Mouse (Mus musculus): Measurements from ENCODE around the gene Chd5. TPM values are rescaled to one million over a fixed set of nuclear protein-coding genes. Genes with fewer than 3 reads are reported as not detected.

The Chd5 gene
- total and polyA plus RNA-seq, 2 experiments from 2014 or later: 0.03 to 0.11 TPM

GRCm38 (mm10) chr4:152392627-152393026 is 54.2 kb downstream of the Chd5 start:
- H3K4me1 ChIP-seq (ENCODE audit: control insufficient read depth, insufficient read depth): no peaks in the 10 kb centered on the region
- H3K27ac ChIP-seq (ENCODE audit: low read depth): no peak overlapping the region
- no peak for TF ChIP-seq CTCF (IDR thresholded peaks at IDR 0.05; ENCODE audit: low read depth)
- TF ChIP-seq EP300 (IDR thresholded peaks at IDR 0.05; ENCODE audit: low read depth): no peak
- ATAC-seq (ENCODE audit: insufficient read depth, low read depth) (no peak), DNase-seq (ENCODE audit: low spot score) (no peak)
- no peaks in the 10 kb centered on the region for H3K27me3 ChIP-seq (ENCODE audit: control insufficient read depth, insufficient read depth, low read length)
- H3K4me3 ChIP-seq (ENCODE audit: low read depth, low read length): no peak overlapping the region
- no peak overlapping the region for H3K9ac ChIP-seq (replicated peaks; ENCODE audit: low read depth, low read length)
- no peaks in the 10 kb centered on the region for H3K36me3 ChIP-seq (replicated peaks; ENCODE audit: control insufficient read depth, insufficient read depth, low read length)
- no peaks in the 10 kb centered on the region for H3K9me3 ChIP-seq (replicated peaks; ENCODE audit: control insufficient read depth, low read length)
- 80% methylated on average over 17 of the region's 17 CpGs for WGBS
- no peak overlapping the region for H3K4me2 ChIP-seq (ENCODE audit: low read depth, low read length)

GRCm38 (mm10) chr4:152398926-152399325 is 60.5 kb downstream of the Chd5 start:
- ATAC-seq (ENCODE audit: insufficient read depth, low read depth) (no peak), DNase-seq (ENCODE audit: low spot score) (no peak)
- no peak for TF ChIP-seq EP300 (IDR thresholded peaks at IDR 0.05; ENCODE audit: low read depth)
- TF ChIP-seq CTCF (IDR thresholded peaks at IDR 0.05; ENCODE audit: low read depth): no peak
- Histone ChIP-seq H3K4me3 (ENCODE audit: low read depth, low read length) (no peak overlapping the region), H3K27me3 (ENCODE audit: control insufficient read depth, insufficient read depth, low read length) (no peaks in the 10 kb centered on the region), H3K4me1 (ENCODE audit: control insufficient read depth, insufficient read depth) (no peaks in the 10 kb centered on the region), H3K9me3 (replicated peaks; ENCODE audit: control insufficient read depth, low read length) (no peaks in the 10 kb centered on the region), H3K36me3 (replicated peaks; ENCODE audit: control insufficient read depth, insufficient read depth, low read length) (no peaks in the 10 kb centered on the region), H3K9ac (replicated peaks; ENCODE audit: low read depth, low read length) (no peak overlapping the region), H3K4me2 (ENCODE audit: low read depth, low read length) (no peak overlapping the region), H3K27ac (ENCODE audit: low read depth) (no peak overlapping the region)
- WGBS: 62% methylated on average over 3 of the region's 3 CpGs

DNA sequence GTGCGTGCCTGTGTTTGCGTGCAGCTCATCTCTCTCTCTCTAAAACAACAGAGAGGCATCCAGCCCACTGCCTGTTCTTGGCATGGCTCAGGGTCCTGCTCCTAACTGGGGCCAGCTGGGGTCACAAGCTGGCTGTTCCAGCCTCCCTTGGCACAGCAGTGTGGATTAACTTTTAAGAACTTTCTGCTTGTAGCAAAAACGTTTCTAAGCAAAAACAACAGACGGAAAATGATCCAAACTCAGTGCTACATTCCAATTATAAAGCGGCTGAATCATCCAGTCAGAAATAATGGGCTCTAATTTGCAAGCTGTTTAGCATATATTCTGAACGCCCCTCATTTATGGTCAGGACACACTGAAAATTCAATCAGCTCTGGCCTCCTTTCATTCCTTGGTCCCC is 66.7 kb downstream of the Chd5 start:
- H3K4me1 ChIP-seq (ENCODE audit: control insufficient read depth, insufficient read depth): no peaks in the 10 kb centered on the region
- 66% methylated on average over 6 of the region's 6 CpGs for WGBS
- no peak overlapping the region for H3K27ac ChIP-seq (ENCODE audit: low read depth)
- no peak overlapping the region for H3K4me3 ChIP-seq (ENCODE audit: low read depth, low read length)
- DNase-seq (ENCODE audit: low spot score): no peak
- no peak for ATAC-seq (ENCODE audit: insufficient read depth, low read depth)
- H3K27me3 ChIP-seq (ENCODE audit: control insufficient read depth, insufficient read depth, low read length): 0 out of 2 replicates have a peak, but pooled peaks cover 1% of the 10 kb centered on the region
- H3K4me2 ChIP-seq (ENCODE audit: low read depth, low read length): no peak overlapping the region
- no peaks in the 10 kb centered on the region for H3K36me3 ChIP-seq (replicated peaks; ENCODE audit: control insufficient read depth, insufficient read depth, low read length)
- H3K9me3 ChIP-seq (replicated peaks; ENCODE audit: control insufficient read depth, low read length): no peaks in the 10 kb centered on the region
- H3K9ac ChIP-seq (replicated peaks; ENCODE audit: low read depth, low read length): no peak overlapping the region
- no peak for TF ChIP-seq CTCF (IDR thresholded peaks at IDR 0.05; ENCODE audit: low read depth)
- TF ChIP-seq EP300 (IDR thresholded peaks at IDR 0.05; ENCODE audit: low read depth): no peak

DNA sequence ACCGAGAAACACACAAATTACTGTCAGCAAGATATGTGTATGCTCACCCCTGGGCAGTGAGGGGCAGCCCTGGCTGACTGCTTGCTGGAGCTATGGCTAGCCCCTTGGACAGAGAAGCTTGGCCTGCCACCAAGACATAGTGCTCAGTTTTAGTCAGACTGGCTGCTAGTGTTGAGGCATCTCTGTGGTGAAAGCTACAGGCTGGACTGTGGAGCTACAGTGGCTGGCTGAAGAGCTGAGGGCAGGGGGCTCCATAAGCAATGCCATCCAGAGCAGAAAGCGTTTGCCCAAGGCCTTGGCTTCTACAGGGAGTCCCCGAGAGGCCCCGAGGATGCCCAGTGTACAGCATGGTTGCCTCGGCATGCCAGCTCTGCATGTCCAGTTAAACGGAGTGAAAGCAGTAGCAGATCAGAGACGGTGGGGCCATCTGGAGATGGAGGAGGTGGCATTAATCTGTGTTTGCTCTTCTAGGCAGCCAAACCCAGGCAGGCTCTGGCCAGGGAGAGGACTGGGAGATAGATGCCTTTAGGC is 67.3 kb downstream of the Chd5 start:
- Histone ChIP-seq H3K36me3 (replicated peaks; ENCODE audit: control insufficient read depth, insufficient read depth, low read length) (no peaks in the 10 kb centered on the region), H3K4me1 (ENCODE audit: control insufficient read depth, insufficient read depth) (no peaks in the 10 kb centered on the region), H3K27me3 (ENCODE audit: control insufficient read depth, insufficient read depth, low read length) (0 out of 2 replicates have a peak, but pooled peaks cover 3% of the 10 kb centered on the region), H3K27ac (ENCODE audit: low read depth) (no peak overlapping the region), H3K4me3 (ENCODE audit: low read depth, low read length) (no peak overlapping the region), H3K4me2 (ENCODE audit: low read depth, low read length) (no peak overlapping the region), H3K9me3 (replicated peaks; ENCODE audit: control insufficient read depth, low read length) (no peaks in the 10 kb centered on the region), H3K9ac (replicated peaks; ENCODE audit: low read depth, low read length) (no peak overlapping the region)
- 69% methylated on average over 7 of the region's 7 CpGs for WGBS
- TF ChIP-seq CTCF (IDR thresholded peaks at IDR 0.05; ENCODE audit: low read depth): no peak
- TF ChIP-seq EP300 (IDR thresholded peaks at IDR 0.05; ENCODE audit: low read depth): no peak
- ATAC-seq (ENCODE audit: insufficient read depth, low read depth) (no peak), DNase-seq (ENCODE audit: low spot score) (no peak)

- TF ChIP-seq EP300 (IDR thresholded peaks at IDR 0.05; ENCODE audit: low read depth) (no peak), CTCF (IDR thresholded peaks at IDR 0.05; ENCODE audit: low read depth) (no peak)
- H3K4me1 ChIP-seq (ENCODE audit: control insufficient read depth, insufficient read depth): no peaks in the 10 kb centered on the region
Observed at GRCm38 (mm10) chr4:152406531-152406930, 68.1 kb downstream of the Chd5 start.

GRCm38 (mm10) chr4:152410961-152411360 is 72.5 kb downstream of the Chd5 start:
- H3K4me3 ChIP-seq (ENCODE audit: low read depth, low read length): no peak overlapping the region
- no peak overlapping the region for H3K27ac ChIP-seq (ENCODE audit: low read depth)
- no peaks in the 10 kb centered on the region for H3K4me1 ChIP-seq (ENCODE audit: control insufficient read depth, insufficient read depth)
- WGBS: 52% methylated on average over 13 of the region's 13 CpGs
- ATAC-seq (ENCODE audit: insufficient read depth, low read depth) (no peak), DNase-seq (ENCODE audit: low spot score) (no peak)
- H3K4me2 ChIP-seq (ENCODE audit: low read depth, low read length): no peak overlapping the region
- H3K9me3 ChIP-seq (replicated peaks; ENCODE audit: control insufficient read depth, low read length): no peaks in the 10 kb centered on the region
- 0 out of 2 replicates have a peak, but pooled peaks cover 3% of the 10 kb centered on the region for H3K27me3 ChIP-seq (ENCODE audit: control insufficient read depth, insufficient read depth, low read length)
- H3K9ac ChIP-seq (replicated peaks; ENCODE audit: low read depth, low read length): no peak overlapping the region
- H3K36me3 ChIP-seq (replicated peaks; ENCODE audit: control insufficient read depth, insufficient read depth, low read length): no peaks in the 10 kb centered on the region
- TF ChIP-seq EP300 (IDR thresholded peaks at IDR 0.05; ENCODE audit: low read depth) (no peak), CTCF (IDR thresholded peaks at IDR 0.05; ENCODE audit: low read depth) (no peak)

More at GRCm38 (mm10) chr4:152406531-152406930, 68.1 kb downstream of the Chd5 start:
- DNase-seq (ENCODE audit: low spot score) (no peak), ATAC-seq (ENCODE audit: insufficient read depth, low read depth) (no peak)
- Histone ChIP-seq H3K4me3 (ENCODE audit: low read depth, low read length) (no peak overlapping the region), H3K4me2 (ENCODE audit: low read depth, low read length) (no peak overlapping the region), H3K27me3 (ENCODE audit: control insufficient read depth, insufficient read depth, low read length) (0 out of 2 replicates have a peak, but pooled peaks cover 3% of the 10 kb centered on the region), H3K9me3 (replicated peaks; ENCODE audit: control insufficient read depth, low read length) (no peaks in the 10 kb centered on the region), H3K36me3 (replicated peaks; ENCODE audit: control insufficient read depth, insufficient read depth, low read length) (no peaks in the 10 kb centered on the region), H3K27ac (ENCODE audit: low read depth) (no peak overlapping the region), H3K9ac (replicated peaks; ENCODE audit: low read depth, low read length) (no peak overlapping the region)
- 75% methylated on average over 8 of the region's 8 CpGs for WGBS

Measured in heart, postnatal 0 days (tissue).